Mouse (Mus musculus) limb, embryonic 13.5 days (tissue): ENCODE results near the gene Pdrg1. TPM values are rescaled to one million over a fixed set of nuclear protein-coding genes. Genes with fewer than 3 reads are reported as not detected.

Source experiments
- ATAC-seq: fragments of 200-750 bp; cut with Nextera tagmentation; 2 replicates; pipeline ENCODE4 v1.8.0; 2017; ENCODE audit warnings: low read depth, moderate number of reproducible peaks, moderate TSS enrichment; ENCODE audit not compliant: low FRiP score
- H3K27ac ChIP-seq: fragments of 300-500 bp; sonication (generic); 2 replicates; pipeline ENCODE4 v1.5.1; 2015; ENCODE audit warnings: inconsistent platforms, mild to moderate bottlenecking, moderate library complexity
- H3K27me3 ChIP-seq: fragments of 300-500 bp; sonication (generic); 2 replicates; pipeline ENCODE4 v1.6.1; 2015; ENCODE audit warnings: mild to moderate bottlenecking, inconsistent platforms
- H3K36me3 ChIP-seq: fragments of 300-500 bp; sonication (generic); 2 replicates; pipeline ENCODE4 v1.6.1; 2015; ENCODE audit warnings: inconsistent platforms, mild to moderate bottlenecking, moderate library complexity
- H3K4me1 ChIP-seq: fragments of 300-500 bp; sonication (generic); 2 replicates; pipeline ENCODE4 v1.6.1; 2015; ENCODE audit warnings: inconsistent platforms
- H3K4me2 ChIP-seq: fragments of 300-500 bp; sonication (generic); replicated peaks from 2 replicates; pipeline ENCODE4 v1.6.1; 2015; ENCODE audit warnings: inconsistent platforms, mild to moderate bottlenecking, moderate library complexity
- H3K4me3 ChIP-seq: fragments of 300-500 bp; sonication (generic); 2 replicates; pipeline ENCODE4 v1.5.1; 2015; ENCODE audit warnings: moderate library complexity, mild to moderate bottlenecking, inconsistent platforms
- H3K9ac ChIP-seq: fragments of 300-500 bp; sonication (generic); 2 replicates; pipeline ENCODE4 v1.6.1; 2015; ENCODE audit warnings: mild to moderate bottlenecking, inconsistent platforms
- H3K9me3 ChIP-seq: fragments of 300-500 bp; sonication (generic); 2 replicates; pipeline ENCODE4 v1.6.1; 2016; ENCODE audit warnings: inconsistent platforms
- WGBS: fragments of 180-500 bp; shearing (Covaris S2); methylation state at CpG from one replicate; pipeline ENCODE4 v1.1.7; 2015; 5-methylcytosine and 5-hydroxymethylcytosine counted together
- polyA plus RNA-seq: library from polyadenylated mRNA; unstranded; fragments of >200 nt; fragmentation: Nextera tagmentation; extraction: Ambion mirVana; gene quantifications from 2 replicates; pipeline ENCODE4 v1.2.1, GENCODE M21; 2015

The Pdrg1 gene
- polyA plus RNA-seq, 1 experiment from 2014 or later: 126 TPM

DNA sequence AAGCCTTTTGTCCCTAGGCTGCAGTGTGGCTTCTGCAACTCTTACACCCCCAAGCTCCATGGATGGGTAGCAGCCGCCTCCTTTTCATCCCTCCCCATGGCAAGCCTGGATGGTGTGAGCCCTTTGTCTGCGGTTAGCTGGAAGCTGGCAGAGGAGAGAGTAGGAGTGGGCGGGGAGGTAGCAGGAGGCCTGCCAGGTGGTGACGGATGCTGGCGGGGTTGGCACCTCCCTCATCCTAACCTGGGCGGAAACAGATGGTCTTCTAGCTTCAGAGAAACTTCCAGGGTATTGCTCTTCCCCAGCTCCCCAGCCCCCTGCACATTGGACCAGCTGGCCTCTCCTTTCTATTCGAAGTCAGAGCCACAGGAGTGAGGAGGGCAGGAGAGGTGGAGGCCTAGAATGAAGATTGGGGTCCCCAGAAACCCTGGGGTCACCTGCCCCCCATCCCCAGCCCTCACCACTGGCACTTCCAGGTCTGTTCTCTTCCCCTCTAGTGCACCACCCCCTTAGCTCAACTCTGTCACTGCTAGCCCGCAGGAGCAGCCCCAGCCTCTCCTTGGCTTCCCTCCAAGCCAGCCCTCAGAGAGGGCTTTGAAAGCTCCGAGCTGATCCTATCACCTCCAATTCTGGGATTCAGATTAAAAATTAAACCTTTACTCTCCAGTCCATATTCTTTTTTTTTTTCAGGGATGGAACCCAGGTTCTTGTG lies 34.2 kb upstream of the Pdrg1 start:
- Histone ChIP-seq H3K36me3 (no peaks in the 10 kb centered on the region), H3K4me3 (no peak overlapping the region), H3K9me3 (no peaks in the 10 kb centered on the region), H3K4me2 (no peak overlapping the region), H3K4me1 (peaks cover 23% of the 10 kb centered on the region; the same call in 1 of the 2 replicates), H3K27ac (no peak overlapping the region), H3K9ac (no peak overlapping the region), H3K27me3 (peaks cover 75% of the 10 kb centered on the region)
- WGBS: 33% methylated on average over 9 of the region's 9 CpGs
- ATAC-seq: no peak

- no peak for ATAC-seq
- no peak overlapping the region for H3K27ac ChIP-seq
- no peaks in the 10 kb centered on the region for H3K36me3 ChIP-seq
- no peak overlapping the region for H3K4me3 ChIP-seq
- 43% methylated on average over 17 of the region's 17 CpGs for WGBS
- H3K4me1 ChIP-seq: peaks cover 23% of the 10 kb centered on the region; the same call in 1 of the 2 replicates
- H3K4me2 ChIP-seq: no peak overlapping the region
- 0 out of 2 replicates have a peak overlapping the region, but pooled peaks have one; percentile 4 for H3K9ac ChIP-seq
- H3K9me3 ChIP-seq: no peaks in the 10 kb centered on the region
- peaks cover 60% of the 10 kb centered on the region for H3K27me3 ChIP-seq
Observed at GRCm38 (mm10) chr2:153047828-153048465, 32.7 kb upstream of the Pdrg1 start.

- no peak overlapping the region for H3K4me2 ChIP-seq
- H3K27ac ChIP-seq: no peak overlapping the region
- no peaks in the 10 kb centered on the region for H3K9me3 ChIP-seq
- 26% methylated on average over 8 of the region's 8 CpGs for WGBS
- peaks cover 17% of the 10 kb centered on the region; the same call in 1 of the 2 replicates for H3K4me1 ChIP-seq
- no peaks in the 10 kb centered on the region for H3K36me3 ChIP-seq
- H3K4me3 ChIP-seq: no peak overlapping the region
- H3K27me3 ChIP-seq: peaks cover 40% of the 10 kb centered on the region
- ATAC-seq: peak; percentile 40; the same call in 1 of the 2 replicates
- H3K9ac ChIP-seq: no peak overlapping the region
Observed at GRCm38 (mm10) chr2:153045884-153046299, 30.7 kb upstream of the Pdrg1 start.

DNA sequence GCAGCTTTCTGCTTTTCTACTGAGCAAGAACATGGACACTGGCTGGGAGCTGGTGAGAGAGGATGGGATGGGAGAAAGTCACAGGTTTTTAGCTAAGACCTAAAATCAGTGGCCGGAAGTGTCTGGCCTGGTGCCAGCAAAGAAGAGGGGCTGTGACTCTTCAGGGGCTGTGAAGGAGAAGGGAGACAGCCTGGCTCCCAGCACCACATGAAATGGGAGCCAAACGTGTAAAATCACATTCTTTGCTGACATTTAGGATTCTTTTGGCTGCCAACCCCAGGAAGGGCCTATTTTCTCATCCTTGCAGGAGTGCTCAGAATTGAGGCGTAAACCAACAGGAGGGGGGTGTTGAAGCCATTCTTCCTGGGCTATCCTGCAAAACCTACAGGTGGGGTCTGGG lies 28.7 kb upstream of the Pdrg1 start:
- 44% methylated on average over 3 of the region's 3 CpGs for WGBS
- Histone ChIP-seq H3K27ac (no peak overlapping the region), H3K36me3 (no peaks in the 10 kb centered on the region), H3K4me2 (no peak overlapping the region), H3K9ac (no peak overlapping the region), H3K4me3 (no peak overlapping the region), H3K4me1 (peaks cover 9% of the 10 kb centered on the region; the same call in 1 of the 2 replicates), H3K27me3 (peaks cover 20% of the 10 kb centered on the region), H3K9me3 (no peaks in the 10 kb centered on the region)
- no peak for ATAC-seq

- no peak overlapping the region for H3K4me3 ChIP-seq
- WGBS: 20% methylated on average over 2 of the region's 2 CpGs
- no peaks in the 10 kb centered on the region for H3K36me3 ChIP-seq
- H3K27me3 ChIP-seq: peaks cover 61% of the 10 kb centered on the region
- H3K9me3 ChIP-seq: no peaks in the 10 kb centered on the region
- no peak for ATAC-seq
- H3K9ac ChIP-seq: no peak overlapping the region
- H3K27ac ChIP-seq: no peak overlapping the region
- no peak overlapping the region for H3K4me2 ChIP-seq
- H3K4me1 ChIP-seq: peaks cover 5% of the 10 kb centered on the region
Observed at GRCm38 (mm10) chr2:153036690-153037089, 21.5 kb upstream of the Pdrg1 start.

GRCm38 (mm10) chr2:153033545-153034230 lies 18.5 kb upstream of the Pdrg1 start:
- Histone ChIP-seq H3K27ac (no peak overlapping the region), H3K36me3 (no peaks in the 10 kb centered on the region), H3K4me1 (peaks cover 7% of the 10 kb centered on the region), H3K9me3 (no peaks in the 10 kb centered on the region), H3K27me3 (peaks cover 91% of the 10 kb centered on the region), H3K4me2 (no peak overlapping the region), H3K4me3 (no peak overlapping the region), H3K9ac (no peak overlapping the region)
- 65% methylated on average over 5 of the region's 5 CpGs for WGBS
- ATAC-seq: no peak

DNA sequence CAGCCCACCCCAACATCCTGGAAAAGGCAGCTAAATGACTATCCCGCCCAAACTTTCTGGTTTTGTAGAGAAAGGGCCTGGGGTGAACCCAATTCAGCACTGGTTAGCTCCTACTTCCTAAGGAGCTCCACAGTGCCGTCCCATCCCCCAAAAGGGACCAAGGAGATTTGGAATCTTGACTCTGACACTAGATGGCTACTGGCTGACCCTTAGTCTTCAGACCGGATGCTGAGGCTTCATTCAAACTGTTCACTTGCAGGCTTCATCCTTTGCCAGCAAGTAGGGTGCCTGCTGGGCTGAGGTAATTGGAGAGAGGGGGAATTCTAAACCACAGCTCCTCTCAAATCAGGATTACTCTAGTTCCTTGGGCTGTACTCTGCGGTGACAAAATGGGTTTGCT lies 17.7 kb upstream of the Pdrg1 start:
- H3K4me3 ChIP-seq: no peak overlapping the region
- H3K27ac ChIP-seq: no peak overlapping the region
- H3K36me3 ChIP-seq: no peaks in the 10 kb centered on the region
- no peaks in the 10 kb centered on the region for H3K9me3 ChIP-seq
- H3K9ac ChIP-seq: no peak overlapping the region
- no peak overlapping the region for H3K4me2 ChIP-seq
- H3K4me1 ChIP-seq: peaks cover 7% of the 10 kb centered on the region
- 14% methylated on average over 4 of the region's 4 CpGs for WGBS
- peaks cover 90% of the 10 kb centered on the region for H3K27me3 ChIP-seq
- ATAC-seq: no peak

DNA sequence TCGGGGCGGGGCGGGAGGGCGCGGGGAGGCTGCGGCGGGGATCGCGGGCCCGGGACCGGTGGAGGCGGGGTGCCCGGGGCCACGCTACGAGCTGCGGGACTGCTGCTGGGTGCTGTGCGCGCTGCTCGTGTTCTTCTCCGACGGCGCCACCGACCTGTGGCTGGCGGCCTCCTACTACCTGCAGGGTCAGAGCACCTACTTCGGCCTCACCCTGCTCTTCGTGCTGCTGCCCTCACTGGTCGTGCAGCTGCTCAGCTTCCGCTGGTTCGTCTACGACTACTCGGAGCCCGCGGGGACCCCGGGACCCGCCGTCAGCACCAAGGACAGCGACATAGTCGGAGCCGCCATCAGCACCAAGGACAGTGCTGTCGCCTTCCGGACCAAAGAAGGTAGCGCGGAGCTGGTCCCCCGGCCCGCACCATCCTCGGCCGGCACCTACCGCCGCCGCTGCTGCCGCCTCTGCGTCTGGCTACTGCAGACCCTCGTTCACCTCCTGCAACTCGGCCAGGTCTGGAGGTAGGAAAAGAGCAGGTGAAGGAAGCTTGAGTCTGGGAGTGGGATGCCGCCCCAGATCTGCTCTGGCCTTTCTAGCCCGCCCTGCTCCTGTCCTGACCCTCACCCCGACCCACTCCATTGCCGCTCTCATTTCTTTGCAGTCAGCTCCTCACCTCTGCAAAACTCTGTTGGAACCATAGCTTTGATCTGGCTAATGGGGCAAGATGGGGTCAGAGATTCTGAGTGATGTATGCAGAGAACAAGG lies 17.0 kb upstream of the Pdrg1 start:
- H3K36me3 ChIP-seq: no peaks in the 10 kb centered on the region
- H3K4me1 ChIP-seq: peaks cover 7% of the 10 kb centered on the region
- no peaks in the 10 kb centered on the region for H3K9me3 ChIP-seq
- 2% methylated on average over 42 of the region's 58 CpGs for WGBS
- no peak overlapping the region for H3K27ac ChIP-seq
- H3K4me3 ChIP-seq: peak overlapping the region; percentile 48
- H3K4me2 ChIP-seq: peak overlapping the region; percentile 81
- H3K9ac ChIP-seq: no peak overlapping the region
- ATAC-seq: peak; percentile 72
- peaks cover 90% of the 10 kb centered on the region for H3K27me3 ChIP-seq

- peak within 1 kb of the TSS; percentile 48 for H3K4me3 ChIP-seq
- no peak within 1 kb of the TSS for H3K9ac ChIP-seq
- no peaks in the 10 kb centered on the region for H3K9me3 ChIP-seq
- peaks cover 92% of the 10 kb centered on the region for H3K27me3 ChIP-seq
- no peak within 1 kb of the TSS for H3K27ac ChIP-seq
- H3K4me2 ChIP-seq: peak within 1 kb of the TSS; percentile 81
- H3K4me1 ChIP-seq: peaks cover 7% of the 10 kb centered on the region
- H3K36me3 ChIP-seq: no peaks in the 10 kb centered on the region
- peak; percentile 15; the same call in 1 of the 2 replicates for ATAC-seq
- 2% methylated on average over 29 of the region's 54 CpGs for WGBS
Observed at GRCm38 (mm10) chr2:153031126-153032082, 16.2 kb upstream of the Pdrg1 start, which contains the start of gene Xkr7. Gene Xkr7, plus strand, starts transcription at chr2:153031852.

DNA sequence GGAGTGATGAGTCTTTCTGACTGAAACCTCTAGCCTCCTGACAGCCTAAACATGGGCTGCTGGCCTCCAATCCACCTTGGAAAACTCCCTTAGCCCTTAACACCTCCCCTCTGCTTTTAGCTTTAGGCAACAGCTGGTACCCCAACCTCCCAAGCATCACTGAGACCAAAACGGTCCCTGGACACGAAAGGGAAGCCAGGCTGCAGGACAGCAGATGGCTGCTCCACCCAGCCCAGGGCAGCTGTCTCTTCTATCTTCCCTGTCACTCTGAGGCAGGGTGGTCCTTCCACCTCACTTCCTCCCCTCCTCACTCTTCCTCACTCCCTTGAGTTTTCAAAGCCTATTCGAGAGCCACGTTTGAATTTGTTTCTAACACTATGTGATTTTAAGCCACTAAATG lies 15.2 kb upstream of the Pdrg1 start:
- Histone ChIP-seq H3K27me3 (peaks cover 87% of the 10 kb centered on the region), H3K36me3 (no peaks in the 10 kb centered on the region), H3K4me1 (peaks cover 7% of the 10 kb centered on the region), H3K4me2 (no peak overlapping the region), H3K9me3 (no peaks in the 10 kb centered on the region), H3K27ac (no peak overlapping the region), H3K9ac (no peak overlapping the region), H3K4me3 (no peak overlapping the region)
- 13% methylated on average over 4 of the region's 4 CpGs for WGBS
- no peak for ATAC-seq

GRCm38 (mm10) chr2:153027501-153027900 lies 12.3 kb upstream of the Pdrg1 start:
- peaks cover 62% of the 10 kb centered on the region for H3K27me3 ChIP-seq
- no peak overlapping the region for H3K9ac ChIP-seq
- no peak for ATAC-seq
- no peaks in the 10 kb centered on the region for H3K9me3 ChIP-seq
- H3K4me1 ChIP-seq: peaks cover 7% of the 10 kb centered on the region
- no peak overlapping the region for H3K4me2 ChIP-seq
- H3K4me3 ChIP-seq: no peak overlapping the region
- 54% methylated on average over 4 of the region's 4 CpGs for WGBS
- no peaks in the 10 kb centered on the region for H3K36me3 ChIP-seq
- H3K27ac ChIP-seq: no peak overlapping the region
